Mouse (Mus musculus): ENCODE measurements around the gene Itga5. TPM values are rescaled to one million over a fixed set of nuclear protein-coding genes. Genes with fewer than 3 reads are reported as not detected.
A peak's percentile ranks its signal among the peaks of the same experiment; 100 is the strongest.

Gene Itga5
- polyA plus RNA-seq, 1 experiment from 2014 or later = 5.3 TPM

GRCm38 (mm10) chr15:103339166-103339960, 27.2 kb downstream of the Itga5 start:
- DNase-seq (ENCODE audit: low spot score) (no peak), ATAC-seq (peak; percentile 42)
- peaks cover 5% of the 10 kb centered on the region for H3K4me1 ChIP-seq (ENCODE audit: control insufficient read depth, insufficient read depth, low read length)
- peak overlapping the region; percentile 52 for H3K4me3 ChIP-seq (ENCODE audit: low read depth, low read length)
- whole genome bisulfite sequencing = 9% methylated on average over 28 of the region's 31 CpGs
- H3K9me3 ChIP-seq (replicated peaks; ENCODE audit: control insufficient read depth, low read length) = no peaks in the 10 kb centered on the region
- H3K36me3 ChIP-seq (ENCODE audit: control insufficient read depth, insufficient read depth, low read length) = 0 out of 2 replicates have a peak, but pooled peaks cover 3% of the 10 kb centered on the region
- no peak overlapping the region for H3K27ac ChIP-seq (ENCODE audit: low read depth, low read length)
- peak overlapping the region; percentile 80 for H3K4me2 ChIP-seq (ENCODE audit: low read length)
- H3K27me3 ChIP-seq (replicated peaks; ENCODE audit: control insufficient read depth, insufficient read depth, low read length) = peaks cover 23% of the 10 kb centered on the region
- H3K9ac ChIP-seq (ENCODE audit: low read length) = peak overlapping the region; percentile 70

DNA sequence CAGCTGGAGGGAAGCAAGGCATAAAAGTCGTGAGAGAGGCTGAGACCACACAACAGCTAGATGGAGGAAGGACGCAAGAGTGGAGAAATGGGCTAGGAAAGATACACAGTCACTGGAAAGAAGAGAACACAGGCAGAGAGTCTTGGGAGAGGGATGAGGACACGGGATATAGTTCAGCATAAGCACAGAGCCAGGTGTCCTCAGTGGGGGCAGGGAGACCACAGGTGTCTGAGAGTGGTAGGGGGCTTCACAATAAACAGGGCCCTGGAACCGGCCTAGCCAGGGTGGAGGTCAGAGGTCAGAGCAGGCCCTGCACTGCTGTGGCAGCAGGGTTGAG, 27.8 kb downstream of the Itga5 start:
- Histone ChIP-seq H3K4me3 (ENCODE audit: low read depth, low read length) (peak overlapping the region; percentile 52), H3K9ac (ENCODE audit: low read length) (no peak overlapping the region), H3K36me3 (ENCODE audit: control insufficient read depth, insufficient read depth, low read length) (0 out of 2 replicates have a peak, but pooled peaks cover under 1% of the 10 kb centered on the region), H3K4me1 (ENCODE audit: control insufficient read depth, insufficient read depth, low read length) (peaks cover 9% of the 10 kb centered on the region), H3K27me3 (replicated peaks; ENCODE audit: control insufficient read depth, insufficient read depth, low read length) (peaks cover 23% of the 10 kb centered on the region), H3K4me2 (ENCODE audit: low read length) (peak overlapping the region; percentile 80), H3K27ac (ENCODE audit: low read depth, low read length) (no peak overlapping the region), H3K9me3 (replicated peaks; ENCODE audit: control insufficient read depth, low read length) (no peaks in the 10 kb centered on the region)
- WGBS = 47% methylated on average over 4 of the region's 4 CpGs
- no peak for DNase-seq (ENCODE audit: low spot score)
- no peak for ATAC-seq

DNA sequence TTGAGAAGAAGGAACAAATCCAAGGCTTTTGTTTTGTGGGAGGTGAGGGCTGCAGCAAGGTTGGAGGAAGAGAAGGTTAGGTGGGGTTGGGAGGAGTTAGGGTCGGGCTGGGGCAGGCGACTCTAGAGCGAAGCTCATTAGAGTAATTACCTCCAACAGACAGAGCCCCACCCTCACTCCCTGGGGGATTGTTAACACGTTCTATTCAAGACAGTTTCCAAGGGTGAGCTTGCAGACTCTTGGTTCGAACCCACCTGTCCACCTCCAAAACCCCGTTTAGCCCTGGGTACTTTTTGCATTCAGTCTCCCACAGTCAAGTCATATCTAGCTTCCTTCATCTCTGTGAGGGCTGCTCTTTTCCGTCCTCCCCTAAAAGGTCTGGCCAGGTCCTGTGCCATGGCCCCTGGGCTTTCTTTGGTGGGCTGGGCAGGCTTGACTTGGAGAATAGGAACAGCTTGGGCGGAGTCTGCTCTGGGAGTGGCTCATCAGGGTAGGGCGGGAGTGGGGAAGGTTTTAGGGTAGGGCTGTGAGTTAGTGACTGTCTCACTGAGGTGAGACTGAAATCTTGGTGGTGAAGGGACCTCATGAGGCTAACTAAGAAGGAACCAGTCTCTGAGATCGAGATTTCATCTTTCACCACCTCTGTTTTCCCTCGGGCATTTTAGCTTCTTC, 29.4 kb downstream of the Itga5 start:
- Histone ChIP-seq H3K4me2 (ENCODE audit: low read length) (no peak overlapping the region), H3K4me3 (ENCODE audit: low read depth, low read length) (no peak overlapping the region), H3K27ac (ENCODE audit: low read depth, low read length) (no peak overlapping the region), H3K4me1 (ENCODE audit: control insufficient read depth, insufficient read depth, low read length) (peaks cover 9% of the 10 kb centered on the region), H3K36me3 (ENCODE audit: control insufficient read depth, insufficient read depth, low read length) (no peaks in the 10 kb centered on the region), H3K9ac (ENCODE audit: low read length) (no peak overlapping the region), H3K9me3 (replicated peaks; ENCODE audit: control insufficient read depth, low read length) (no peaks in the 10 kb centered on the region), H3K27me3 (replicated peaks; ENCODE audit: control insufficient read depth, insufficient read depth, low read length) (peaks cover 23% of the 10 kb centered on the region)
- 15% methylated on average over 11 of the region's 11 CpGs for WGBS
- ATAC-seq = no peak
- DNase-seq (ENCODE audit: low spot score) = no peak

GRCm38 (mm10) chr15:103335488-103336235, 30.9 kb downstream of the Itga5 start:
- Histone ChIP-seq H3K9me3 (replicated peaks; ENCODE audit: control insufficient read depth, low read length) (no peaks in the 10 kb centered on the region), H3K27me3 (replicated peaks; ENCODE audit: control insufficient read depth, insufficient read depth, low read length) (peaks cover 17% of the 10 kb centered on the region), H3K4me1 (ENCODE audit: control insufficient read depth, insufficient read depth, low read length) (peaks cover 9% of the 10 kb centered on the region), H3K27ac (ENCODE audit: low read depth, low read length) (no peak overlapping the region), H3K9ac (ENCODE audit: low read length) (no peak overlapping the region), H3K4me3 (ENCODE audit: low read depth, low read length) (no peak overlapping the region), H3K36me3 (ENCODE audit: control insufficient read depth, insufficient read depth, low read length) (no peaks in the 10 kb centered on the region), H3K4me2 (ENCODE audit: low read length) (no peak overlapping the region)
- ATAC-seq (no peak), DNase-seq (ENCODE audit: low spot score) (no peak)
- WGBS = 24% methylated on average over 7 of the region's 7 CpGs

DNA sequence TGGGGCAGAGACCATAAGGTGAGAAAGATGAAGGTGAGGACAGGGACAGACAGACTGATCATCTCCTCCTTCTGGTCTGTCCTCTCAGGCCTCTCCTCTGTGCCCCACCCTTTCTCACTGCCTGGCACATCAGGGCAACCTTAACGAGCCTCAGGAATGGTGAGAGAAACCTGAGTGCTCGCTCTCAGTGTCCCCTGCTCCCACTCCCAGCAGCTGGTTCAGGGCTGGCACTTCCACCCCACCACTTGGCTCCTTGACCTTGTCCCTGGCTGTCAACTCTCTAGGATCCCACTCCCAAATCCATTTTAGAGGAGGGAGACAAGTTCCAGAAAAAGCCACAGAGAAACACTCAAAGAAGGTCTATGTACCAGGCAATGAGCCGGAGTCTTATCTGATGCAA, 31.5 kb downstream of the Itga5 start:
- ATAC-seq = no peak
- DNase-seq (ENCODE audit: low spot score) = no peak
- Histone ChIP-seq H3K4me2 (ENCODE audit: low read length) (no peak overlapping the region), H3K27me3 (replicated peaks; ENCODE audit: control insufficient read depth, insufficient read depth, low read length) (peaks cover 10% of the 10 kb centered on the region), H3K9ac (ENCODE audit: low read length) (no peak overlapping the region), H3K4me1 (ENCODE audit: control insufficient read depth, insufficient read depth, low read length) (peaks cover 9% of the 10 kb centered on the region), H3K4me3 (ENCODE audit: low read depth, low read length) (no peak overlapping the region), H3K9me3 (replicated peaks; ENCODE audit: control insufficient read depth, low read length) (no peaks in the 10 kb centered on the region), H3K36me3 (ENCODE audit: control insufficient read depth, insufficient read depth, low read length) (no peaks in the 10 kb centered on the region), H3K27ac (ENCODE audit: low read depth, low read length) (no peak overlapping the region)
- 57% methylated on average over 3 of the region's 3 CpGs for WGBS

DNA sequence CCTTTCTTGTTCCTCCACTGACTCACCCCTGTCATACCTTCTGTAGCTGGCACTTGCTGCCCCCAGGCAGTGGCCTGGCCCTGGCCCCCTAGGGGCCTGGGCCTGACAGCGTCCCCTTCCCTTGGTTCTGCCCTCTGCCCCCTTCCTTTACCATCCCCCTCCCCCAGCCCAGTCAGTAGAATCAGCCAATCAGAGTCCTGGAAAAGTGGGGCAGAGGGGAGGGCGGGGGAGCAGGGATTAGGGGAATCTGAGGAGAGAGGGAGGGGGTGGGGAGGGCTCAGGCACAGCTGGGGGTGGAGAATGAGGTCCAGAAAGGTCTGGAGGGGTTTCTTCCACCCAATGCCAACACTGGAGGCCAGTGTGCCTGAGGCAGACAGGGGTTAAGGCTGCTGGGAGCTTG, 32.4 kb downstream of the Itga5 start:
- Histone ChIP-seq H3K36me3 (ENCODE audit: control insufficient read depth, insufficient read depth, low read length) (no peaks in the 10 kb centered on the region), H3K9ac (ENCODE audit: low read length) (no peak overlapping the region), H3K9me3 (replicated peaks; ENCODE audit: control insufficient read depth, low read length) (no peaks in the 10 kb centered on the region), H3K4me2 (ENCODE audit: low read length) (no peak overlapping the region), H3K27me3 (replicated peaks; ENCODE audit: control insufficient read depth, insufficient read depth, low read length) (peaks cover 6% of the 10 kb centered on the region), H3K27ac (ENCODE audit: low read depth, low read length) (0 out of 2 replicates have a peak overlapping the region, but pooled peaks have one; percentile 7), H3K4me1 (ENCODE audit: control insufficient read depth, insufficient read depth, low read length) (peaks cover 5% of the 10 kb centered on the region), H3K4me3 (ENCODE audit: low read depth, low read length) (no peak overlapping the region)
- DNase-seq (ENCODE audit: low spot score) = peak; percentile 46
- ATAC-seq = peak; percentile 27; the same call in 1 of the 2 replicates
- 0% methylated on average over 1 of the region's 2 CpGs for WGBS

DNA sequence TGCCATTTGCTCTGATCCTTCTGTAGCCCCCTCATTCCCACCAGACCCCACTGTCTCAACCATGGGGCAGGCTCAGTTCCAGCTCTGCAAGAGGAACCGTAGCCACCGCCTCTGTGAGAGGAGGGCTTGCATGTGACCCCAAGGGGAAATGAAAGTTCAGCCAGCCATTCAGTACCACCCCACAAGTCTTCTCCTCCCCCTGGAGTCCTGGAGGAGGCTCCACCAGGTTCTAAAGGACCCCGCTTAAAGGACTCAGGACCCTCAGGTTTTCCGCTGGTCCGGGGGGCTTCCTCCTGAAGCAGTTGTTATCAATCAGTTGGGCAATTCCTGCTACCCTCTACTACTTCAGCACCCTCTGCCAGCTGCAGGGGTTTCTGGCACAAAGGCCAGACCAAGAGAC, 32.8 kb downstream of the Itga5 start:
- 52% methylated on average over 5 of the region's 5 CpGs for WGBS
- Histone ChIP-seq H3K36me3 (ENCODE audit: control insufficient read depth, insufficient read depth, low read length) (no peaks in the 10 kb centered on the region), H3K4me3 (ENCODE audit: low read depth, low read length) (no peak overlapping the region), H3K9me3 (replicated peaks; ENCODE audit: control insufficient read depth, low read length) (no peaks in the 10 kb centered on the region), H3K4me2 (ENCODE audit: low read length) (no peak overlapping the region), H3K27me3 (replicated peaks; ENCODE audit: control insufficient read depth, insufficient read depth, low read length) (peaks cover 3% of the 10 kb centered on the region), H3K9ac (ENCODE audit: low read length) (no peak overlapping the region), H3K4me1 (ENCODE audit: control insufficient read depth, insufficient read depth, low read length) (peaks cover 5% of the 10 kb centered on the region), H3K27ac (ENCODE audit: low read depth, low read length) (0 out of 2 replicates have a peak overlapping the region, but pooled peaks have one; percentile 7)
- DNase-seq (ENCODE audit: low spot score) (no peak), ATAC-seq (peak; percentile 13; the same call in 1 of the 2 replicates)

GRCm38 (mm10) chr15:103333081-103333615, 33.4 kb downstream of the Itga5 start:
- Histone ChIP-seq H3K9me3 (replicated peaks; ENCODE audit: control insufficient read depth, low read length) (no peaks in the 10 kb centered on the region), H3K27me3 (replicated peaks; ENCODE audit: control insufficient read depth, insufficient read depth, low read length) (no peaks in the 10 kb centered on the region), H3K4me3 (ENCODE audit: low read depth, low read length) (no peak overlapping the region), H3K4me2 (ENCODE audit: low read length) (no peak overlapping the region), H3K4me1 (ENCODE audit: control insufficient read depth, insufficient read depth, low read length) (peaks cover 5% of the 10 kb centered on the region), H3K27ac (ENCODE audit: low read depth, low read length) (no peak overlapping the region), H3K9ac (ENCODE audit: low read length) (no peak overlapping the region), H3K36me3 (ENCODE audit: control insufficient read depth, insufficient read depth, low read length) (no peaks in the 10 kb centered on the region)
- no peak for DNase-seq (ENCODE audit: low spot score)
- ATAC-seq = no peak
- WGBS = 49% methylated on average over 5 of the region's 5 CpGs

Data from forebrain, embryonic 14.5 days (tissue).